Mouse (Mus musculus): ENCODE data around the gene Tacr3. TPM values are rescaled to one million over a fixed set of nuclear protein-coding genes. Genes with fewer than 3 reads are reported as not detected.

Tacr3 gene
- 0.01 TPM in 2 replicates for polyA plus RNA-seq (2012; rRNA removed)

GRCm38 (mm10) chr3:134828875-134829530 is at the start of gene Tacr3:
Gene Tacr3 (plus strand): TSS chr3:134829007.

Measured in liver, embryonic 18 days (tissue).